Mouse (Mus musculus) stomach, postnatal 0 days (tissue): ENCODE measurements at regions not wholly inside any gene's neighbourhood (a gene's known extent, or its start where the extent isn't known, plus 50 kb on each side); places are given as distances from the start of the nearest gene placed in this dataset.

Experiments used
- CTCF ChIP-seq: IDR thresholded peaks from 2 replicates; pipeline ENCODE4 v1.5.1; 2016; ENCODE audit warnings: antibody characterized with exemption, low read depth, mild to moderate bottlenecking, moderate library complexity
- EP300 ChIP-seq: optimal IDR thresholded peaks from 2 replicates; pipeline ENCODE3; 2016; ENCODE audit warnings: antibody characterized with exemption

- TF ChIP-seq CTCF (no peak), EP300 (no peak)
Measured at GRCm38 (mm10) chr2:72662979-72663780, 187.2 kb downstream of the Cdca7 start.
